Mouse (Mus musculus) limb, embryonic 10.5 days (tissue): ENCODE measurements around the gene Btbd9. TPM values are rescaled to one million over a fixed set of nuclear protein-coding genes. Genes with fewer than 3 reads are reported as not detected.
A peak's percentile ranks its signal among the peaks of the same experiment; 100 is the strongest.
"Not testable (repeated sequence)": the region's sequence is repeated elsewhere in the genome, so short reads cannot be mapped to it uniquely, and the experiment has no call there.

Source experiments
- DNase-seq: peaks from one replicate; pipeline ENCODE4 v3.0.0-alpha.2; 2017; ENCODE audit warnings: low spot score
- H3K27ac ChIP-seq: fragments of 300-500 bp; sonication (generic); 2 replicates; pipeline ENCODE4 v1.5.1; 2016; ENCODE audit warnings: mild to moderate bottlenecking
- H3K27me3 ChIP-seq: fragments of 300-500 bp; sonication (generic); 2 replicates; pipeline ENCODE4 v1.6.1; 2016; ENCODE audit warnings: low read depth, mild to moderate bottlenecking; ENCODE audit not compliant: poor library complexity, severe bottlenecking
- H3K36me3 ChIP-seq: fragments of 300-500 bp; sonication (generic); 2 replicates; pipeline ENCODE4 v1.6.1; 2016; ENCODE audit warnings: mild to moderate bottlenecking, moderate library complexity
- H3K4me1 ChIP-seq: fragments of 300-500 bp; sonication (generic); 2 replicates; pipeline ENCODE4 v1.6.1; 2016
- H3K4me3 ChIP-seq: fragments of 300-500 bp; sonication (generic); 2 replicates; pipeline ENCODE4 v1.5.1; 2016; ENCODE audit warnings: mild to moderate bottlenecking, moderate library complexity
- H3K9me3 ChIP-seq: fragments of 300-500 bp; sonication (generic); replicated peaks from 2 replicates; pipeline ENCODE4 v1.6.1; 2016; ENCODE audit warnings: mild to moderate bottlenecking
- WGBS: fragments of 180-500 bp; shearing (Covaris S2); methylation state at CpG from one replicate; pipeline ENCODE4 v1.1.7; 2016; 5-methylcytosine and 5-hydroxymethylcytosine counted together
- polyA plus RNA-seq: library from polyadenylated mRNA; unstranded; fragments of >200 nt; fragmentation: Nextera tagmentation; extraction: Ambion mirVana; gene quantifications from 2 replicates; pipeline ENCODE4 v1.2.1, GENCODE M21; 2016

Gene Btbd9
- polyA plus RNA-seq, 1 experiment from 2014 or later = 57.5 TPM

- WGBS = 83% methylated on average over 4 of the region's 4 CpGs
- H3K4me1 ChIP-seq = peaks cover 10% of the 10 kb centered on the region
- H3K27me3 ChIP-seq = no peaks in the 10 kb centered on the region
Observed at GRCm38 (mm10) chr17:30530542-30530940, 45.7 kb downstream of the Btbd9 start.

GRCm38 (mm10) chr17:30529632-30530541 is 46.4 kb downstream of the Btbd9 start:
- Histone ChIP-seq H3K9me3 (no peaks in the 10 kb centered on the region), H3K4me1 (peaks cover 15% of the 10 kb centered on the region), H3K27ac (no peak overlapping the region), H3K27me3 (no peaks in the 10 kb centered on the region), H3K4me3 (no peak overlapping the region), H3K36me3 (peaks cover 6% of the 10 kb centered on the region)
- WGBS = 86% methylated on average over 12 of the region's 12 CpGs
- no peak for DNase-seq

More at GRCm38 (mm10) chr17:30530542-30530940, 45.7 kb downstream of the Btbd9 start:
- peaks cover 6% of the 10 kb centered on the region for H3K36me3 ChIP-seq
- no peak for DNase-seq
- H3K27ac ChIP-seq = no peak overlapping the region
- no peak overlapping the region for H3K4me3 ChIP-seq
- no peaks in the 10 kb centered on the region for H3K9me3 ChIP-seq

- Histone ChIP-seq H3K9me3 (no peaks in the 10 kb centered on the region), H3K36me3 (peaks cover 9% of the 10 kb centered on the region), H3K4me1 (peaks cover 21% of the 10 kb centered on the region), H3K27me3 (no peaks in the 10 kb centered on the region), H3K27ac (0 out of 2 replicates have a peak overlapping the region, but pooled peaks have one; percentile 30), H3K4me3 (no peak overlapping the region; the same call in 1 of the 2 replicates)
- WGBS = 51% methylated on average over 6 of the region's 6 CpGs
- DNase-seq = no peak
Observed at GRCm38 (mm10) chr17:30525405-30526295, 50.6 kb downstream of the Btbd9 start.

GRCm38 (mm10) chr17:30524451-30524850 is 51.8 kb downstream of the Btbd9 start:
- H3K4me3 ChIP-seq = no peak overlapping the region
- peaks cover 17% of the 10 kb centered on the region for H3K4me1 ChIP-seq
- DNase-seq = no peak
- peaks cover 9% of the 10 kb centered on the region for H3K36me3 ChIP-seq
- H3K9me3 ChIP-seq = no peaks in the 10 kb centered on the region
- H3K27me3 ChIP-seq = no peaks in the 10 kb centered on the region
- no peak overlapping the region for H3K27ac ChIP-seq
- 90% methylated on average over 7 of the region's 7 CpGs for WGBS

GRCm38 (mm10) chr17:30523783-30524182 is 52.5 kb downstream of the Btbd9 start:
- peaks cover 9% of the 10 kb centered on the region for H3K36me3 ChIP-seq
- H3K4me3 ChIP-seq = no peak overlapping the region
- H3K27ac ChIP-seq = no peak overlapping the region
- H3K9me3 ChIP-seq = no peaks in the 10 kb centered on the region
- H3K27me3 ChIP-seq = no peaks in the 10 kb centered on the region
- WGBS = 90% methylated on average over 2 of the region's 2 CpGs
- peaks cover 17% of the 10 kb centered on the region for H3K4me1 ChIP-seq
- no peak for DNase-seq

- no peaks in the 10 kb centered on the region for H3K27me3 ChIP-seq
- H3K27ac ChIP-seq = no peak overlapping the region
- peaks cover 17% of the 10 kb centered on the region for H3K4me1 ChIP-seq
- WGBS = 92% methylated on average over 9 of the region's 9 CpGs
- no peak for DNase-seq
- no peak overlapping the region for H3K4me3 ChIP-seq
- H3K36me3 ChIP-seq = peaks cover 9% of the 10 kb centered on the region
- no peaks in the 10 kb centered on the region for H3K9me3 ChIP-seq
Observed at GRCm38 (mm10) chr17:30522406-30523078, 53.7 kb downstream of the Btbd9 start.

- H3K36me3 ChIP-seq = peaks cover 16% of the 10 kb centered on the region
- 79% methylated on average over 2 of the region's 2 CpGs for WGBS
- H3K27ac ChIP-seq, DNase-seq, H3K9me3 ChIP-seq, H3K4me3 ChIP-seq, H3K27me3 ChIP-seq, H3K4me1 ChIP-seq: not testable (repeated sequence)
Observed at GRCm38 (mm10) chr17:30519172-30519512, 57.1 kb downstream of the Btbd9 start.

GRCm38 (mm10) chr17:30518431-30519171 is 57.7 kb downstream of the Btbd9 start:
- H3K36me3 ChIP-seq = peaks cover 16% of the 10 kb centered on the region
- H3K9me3 ChIP-seq = no peaks in the 10 kb centered on the region
- H3K27ac ChIP-seq = no peak overlapping the region
- H3K4me1 ChIP-seq = no peaks in the 10 kb centered on the region
- no peak for DNase-seq
- 86% methylated on average over 8 of the region's 8 CpGs for WGBS
- H3K4me3 ChIP-seq = no peak overlapping the region
- H3K27me3 ChIP-seq = no peaks in the 10 kb centered on the region

- Histone ChIP-seq H3K27ac (no peak overlapping the region), H3K4me3 (no peak overlapping the region), H3K36me3 (peaks cover 12% of the 10 kb centered on the region), H3K4me1 (peaks cover 3% of the 10 kb centered on the region), H3K9me3 (no peaks in the 10 kb centered on the region), H3K27me3 (no peaks in the 10 kb centered on the region)
- WGBS = 91% methylated on average over 10 of the region's 10 CpGs
- no peak for DNase-seq
Observed at GRCm38 (mm10) chr17:30516580-30517340, 59.5 kb downstream of the Btbd9 start.

- no peaks in the 10 kb centered on the region for H3K27me3 ChIP-seq
- WGBS = 93% methylated on average over 8 of the region's 8 CpGs
- peaks cover 5% of the 10 kb centered on the region for H3K4me1 ChIP-seq
- H3K36me3 ChIP-seq = peaks cover 12% of the 10 kb centered on the region
- no peak overlapping the region for H3K4me3 ChIP-seq
- DNase-seq = no peak
- H3K9me3 ChIP-seq = no peaks in the 10 kb centered on the region
- H3K27ac ChIP-seq = no peak overlapping the region
Observed at GRCm38 (mm10) chr17:30515401-30515800, 60.9 kb downstream of the Btbd9 start.

- WGBS = 91% methylated on average over 9 of the region's 9 CpGs
- H3K9me3 ChIP-seq = no peaks in the 10 kb centered on the region
- H3K27ac ChIP-seq = no peak overlapping the region
- no peaks in the 10 kb centered on the region for H3K27me3 ChIP-seq
- peaks cover 12% of the 10 kb centered on the region for H3K36me3 ChIP-seq
- H3K4me1 ChIP-seq = peaks cover 14% of the 10 kb centered on the region
- no peak overlapping the region for H3K4me3 ChIP-seq
- no peak for DNase-seq
Observed at GRCm38 (mm10) chr17:30513034-30513433, 63.3 kb downstream of the Btbd9 start.
